ENCODE assay signal across 8 mouse cellular contexts in genomic region chr14:76698718-76699402, GRCm38 (mm10).
DNase-seq lines count a peak whose midpoint lies in the region; ATAC-seq and TF ChIP-seq lines count a peak whose summit lies in the region.

No protein-coding gene starts in this region.

- H3K9ac ChIP-seq in intestine, embryonic 14.5 days (ENCODE audit: low read length) = no peak overlapping the region

- no peak for TF ChIP-seq CTCF in gastrocnemius, adult 2 months (IDR thresholded peaks at IDR 0.05)

- H3K27ac ChIP-seq in gastrocnemius, adult 2 months = peak overlapping the region; percentile 31; the same call in 1 of the 2 replicates
- peak overlapping the region; percentile 64; the same call in 1 of the 2 replicates for H3K27ac ChIP-seq in intestine, embryonic 14.5 days (ENCODE audit: low read depth)

- H3K27me3 ChIP-seq in intestine, embryonic 14.5 days (replicated peaks; ENCODE audit: control insufficient read depth, insufficient read depth, low read length) = no peaks in the 10 kb centered on the region

- no peak overlapping the region for H3K4me2 ChIP-seq in intestine, embryonic 14.5 days (ENCODE audit: low read length)

- DNase-seq in gastrocnemius, adult 2 months = no peak
- DNase-seq in gastrocnemius, postnatal 14 days = no peak
- peak; percentile 84 for DNase-seq in adrenal gland, adult 8-10 months
- peak; percentile 70 for DNase-seq in intestine, embryonic 14.5 days (ENCODE audit: low spot score)
- DNase-seq in lung, postnatal 25 days (ENCODE audit: low spot score) = peak; percentile 50
- DNase-seq in retina, embryonic 14.5 days (ENCODE audit: low spot score) = no peak
- DNase-seq in cerebellum, postnatal 10 days = no peak

- intact Hi-C loops in gastrocnemius, adult 2 months (cut with DNase I) = no loop called here
- intact Hi-C loops in gastrocnemius, postnatal 14 days (cut with DNase I; ENCODE audit: low total_unique reads) = no loop called here

- no peak overlapping the region for H3K4me3 ChIP-seq in gastrocnemius, adult 2 months
- H3K4me3 ChIP-seq in intestine, embryonic 14.5 days (ENCODE audit: low read depth, low read length) = no peak overlapping the region

- H3K9me3 ChIP-seq in intestine, embryonic 14.5 days (ENCODE audit: control insufficient read depth, low read length) = no peaks in the 10 kb centered on the region

- H3K36me3 ChIP-seq in intestine, embryonic 14.5 days (ENCODE audit: control insufficient read depth, insufficient read depth, low read length) = no peaks in the 10 kb centered on the region

- peaks cover 31% of the 10 kb centered on the region for H3K4me1 ChIP-seq in intestine, embryonic 14.5 days (replicated peaks; ENCODE audit: control insufficient read depth, insufficient read depth, low read length)

- WGBS in intestine, embryonic 14.5 days = 32% methylated on average over 4 of the region's 4 CpGs

- ATAC-seq in intestine, embryonic 14.5 days (replicated peaks; ENCODE audit: low FRiP score, low TSS enrichment, low read depth) = peak; percentile 40; the same call in 1 of the 2 replicates
- no peak for ATAC-seq in monocyte, adult 5-6 weeks (replicated peaks; ENCODE audit: insufficient number of reproducible peaks, low FRiP score, low TSS enrichment, poor library complexity, severe bottlenecking)

Comparison
In these comparisons a context has a peak if more than half of its experiments do, and no peak if none do; other contexts are left out.
1. DNase-seq: peak in adrenal gland, adult 8-10 months (single experiment), intestine, embryonic 14.5 days (single experiment) and lung, postnatal 25 days (single experiment); none in gastrocnemius, adult 2 months (single experiment), gastrocnemius, postnatal 14 days (single experiment), retina, embryonic 14.5 days (single experiment) and cerebellum, postnatal 10 days (0 of 2).